In genomic region chr6:108572646-108573045, GRCm38 (mm10) we compare ENCODE assay signal across 21 mouse cellular contexts.
DNase-seq lines count a peak whose midpoint lies in the region; ATAC-seq and TF ChIP-seq lines count a peak whose summit lies in the region.
"Had no signal": no experiment of that assay in that cellular context is flagged by ENCODE, and none has a peak within 500 bp of the region (broad histone marks: within the 10 kb centered on the region; RNA-seq: fewer than 3 reads in every experiment).

No protein-coding gene starts in this region.

- 42% methylated on average over 7 of the region's 7 CpGs for WGBS in kidney, embryonic 16.5 days
- WGBS in midbrain, embryonic 14.5 days: 36% methylated on average over 7 of the region's 7 CpGs

- no peaks in the 10 kb centered on the region for H3K27me3 ChIP-seq in kidney, embryonic 16.5 days (ENCODE audit: insufficient read depth, low read length)
- no peaks in the 10 kb centered on the region for H3K27me3 ChIP-seq in midbrain, embryonic 14.5 days (ENCODE audit: control insufficient read depth, insufficient read depth, low read length)
- H3K27me3 ChIP-seq: forebrain, embryonic 15.5 days; liver, embryonic 13.5 days; neural tube, embryonic 15.5 days had no signal

- no peaks in the 10 kb centered on the region for H3K36me3 ChIP-seq in kidney, embryonic 16.5 days (ENCODE audit: insufficient read depth, low read length)
- H3K36me3 ChIP-seq in midbrain, embryonic 14.5 days (ENCODE audit: control insufficient read depth, insufficient read depth, low read length): no peaks in the 10 kb centered on the region
- H3K36me3 ChIP-seq: forebrain, embryonic 15.5 days; liver, embryonic 13.5 days; neural tube, embryonic 15.5 days had no signal

- ATAC-seq in kidney, embryonic 16.5 days (ENCODE audit: low FRiP score, low TSS enrichment): no peak
- no peak for ATAC-seq in midbrain, embryonic 14.5 days (ENCODE audit: low FRiP score, low TSS enrichment)
- ATAC-seq: forebrain, embryonic 15.5 days; hindbrain, postnatal 0 days; midbrain, embryonic 16.5 days had no signal

- H3K27ac ChIP-seq in kidney, embryonic 16.5 days (ENCODE audit: low read length): peak overlapping the region; percentile 3; the same call in 1 of the 2 replicates
- no peak overlapping the region for H3K27ac ChIP-seq in layer of hippocampus, adult 2 months
- no peak overlapping the region for H3K27ac ChIP-seq in midbrain, embryonic 14.5 days (replicated peaks; ENCODE audit: low read depth, low read length)
- H3K27ac ChIP-seq: forebrain, embryonic 15.5 days; hindbrain, postnatal 0 days; liver, embryonic 13.5 days; neural tube, embryonic 15.5 days had no signal

- no peaks in the 10 kb centered on the region for H3K9me3 ChIP-seq in kidney, embryonic 16.5 days (ENCODE audit: low read length)
- H3K9me3 ChIP-seq in midbrain, embryonic 14.5 days (ENCODE audit: control insufficient read depth, low read length): no peaks in the 10 kb centered on the region
- H3K9me3 ChIP-seq: forebrain, embryonic 15.5 days; liver, embryonic 13.5 days; neural tube, embryonic 15.5 days had no signal

- no peak for TF ChIP-seq CTCF in layer of hippocampus, adult 2 months (conservative IDR thresholded peaks at IDR 0.05)

- no peak overlapping the region for H3K9ac ChIP-seq in kidney, embryonic 16.5 days (replicated peaks; ENCODE audit: low read length)
- no peak overlapping the region for H3K9ac ChIP-seq in midbrain, embryonic 14.5 days (replicated peaks; ENCODE audit: low read length)
- H3K9ac ChIP-seq: forebrain, embryonic 15.5 days; liver, embryonic 13.5 days; neural tube, embryonic 15.5 days had no signal

- no peak overlapping the region for H3K4me2 ChIP-seq in kidney, embryonic 16.5 days (replicated peaks; ENCODE audit: low read depth, low read length)
- H3K4me2 ChIP-seq in midbrain, embryonic 14.5 days (ENCODE audit: low read length): no peak overlapping the region
- H3K4me2 ChIP-seq: forebrain, embryonic 15.5 days; liver, embryonic 13.5 days; neural tube, embryonic 15.5 days had no signal

- DNase-seq in kidney, adult 11 months: no peak
- DNase-seq in CD4-positive helper T cell, adult 2 months (ENCODE audit: low read depth, low spot score): peak; percentile 38
- peak; percentile 38 for DNase-seq in induced T-regulatory cell, adult 2 months (ENCODE audit: low read depth)
- peak; percentile 30 for DNase-seq in lung, postnatal 25 days (ENCODE audit: low spot score)
- DNase-seq in layer of hippocampus, adult 2 months (ENCODE audit: low spot score in 2 of 2): no peak
- DNase-seq in natural killer cell, adult 2 months (ENCODE audit: low spot score in 2 of 2): no peak
- no peak for DNase-seq in midbrain, embryonic 14.5 days
- DNase-seq: adrenal gland, postnatal 14 days; cerebellum, adult 2 months; cerebellum, postnatal 36 days; kidney, adult 8-10 months; kidney, postnatal 14 days; liver, embryonic 13.5 days; right cerebral cortex, postnatal 14 days; thymus, postnatal 14 days had no signal

- H3K4me3 ChIP-seq in kidney, embryonic 16.5 days (ENCODE audit: low read length): no peak overlapping the region
- H3K4me3 ChIP-seq in layer of hippocampus, adult 2 months: no peak overlapping the region
- no peak overlapping the region for H3K4me3 ChIP-seq in midbrain, embryonic 14.5 days (replicated peaks; ENCODE audit: low read depth, low read length)
- H3K4me3 ChIP-seq: forebrain, embryonic 15.5 days; liver, embryonic 13.5 days; myocyte; neural tube, embryonic 15.5 days had no signal

- H3K4me1 ChIP-seq in kidney, embryonic 16.5 days (ENCODE audit: insufficient read depth, low read length): peaks cover 29% of the 10 kb centered on the region
- H3K4me1 ChIP-seq in midbrain, embryonic 14.5 days (ENCODE audit: control insufficient read depth, insufficient read depth, low read length): peaks cover 6% of the 10 kb centered on the region; the same call in 1 of the 2 replicates

Comparison
In these comparisons a context has a peak if more than half of its experiments do, and no peak if none do; other contexts are left out.
1. DNase-seq: peak in CD4-positive helper T cell, adult 2 months (single experiment), induced T-regulatory cell, adult 2 months (single experiment) and lung, postnatal 25 days (single experiment); none in kidney, adult 11 months (single experiment), layer of hippocampus, adult 2 months (0 of 2), natural killer cell, adult 2 months (0 of 2) and midbrain, embryonic 14.5 days (single experiment).